Mouse (Mus musculus) G1E (cell line): ENCODE measurements at regions not wholly inside any gene's neighbourhood (a gene's known extent, or its start where the extent isn't known, plus 50 kb on each side); places are given as distances from the start of the nearest gene placed in this dataset.
"Not testable (repeated sequence)": the region's sequence is repeated elsewhere in the genome, so short reads cannot be mapped to it uniquely, and the experiment has no call there.

Experiments
- ATAC-seq: 2 replicates; pipeline ENCODE4 v1.8.0; 2016; ENCODE audit warnings: mild to moderate bottlenecking; ENCODE audit not compliant: insufficient number of reproducible peaks, poor library complexity, low FRiP score, severe bottlenecking; ENCODE audit errors: extremely low read depth
- DNase-seq: peaks from one replicate; pipeline ENCODE4 v3.0.0; 2012; ENCODE audit warnings: low spot score
- H3K27me3 ChIP-seq: 2 replicates; pipeline ENCODE4 v1.6.1; 2012; ENCODE audit warnings: mild to moderate bottlenecking, low read length, inconsistent platforms; ENCODE audit not compliant: insufficient read depth
- H3K36me3 ChIP-seq: replicated peaks from 2 replicates; pipeline ENCODE3; 2012; ENCODE audit warnings: mild to moderate bottlenecking, inconsistent platforms
- H3K4me1 ChIP-seq: 2 replicates; pipeline ENCODE4 v1.6.1; 2012; ENCODE audit warnings: low read depth, low read length, inconsistent platforms, mixed read lengths; ENCODE audit not compliant: insufficient read depth
- H3K4me3 ChIP-seq: 2 replicates; pipeline ENCODE4 v1.5.1; 2012; ENCODE audit warnings: low read depth, mild to moderate bottlenecking, inconsistent platforms, low read length, moderate library complexity, mixed read lengths
- H3K9me3 ChIP-seq: replicated peaks from 2 replicates; pipeline ENCODE4 v1.6.1; 2012; ENCODE audit warnings: inconsistent platforms
- CTCF ChIP-seq: IDR thresholded peaks from 2 replicates; pipeline ENCODE4 v1.5.1; 2012; ENCODE audit warnings: low read depth, low read length, inconsistent platforms, mixed read lengths
- GATA1 ChIP-seq: IDR thresholded peaks from 2 replicates; pipeline ENCODE4 v1.6.1; 2012; ENCODE audit warnings: borderline replicate concordance, low read length, inconsistent platforms, mixed read lengths
- GATA2 ChIP-seq: IDR thresholded peaks from 2 replicates; pipeline ENCODE4 v1.6.1; 2012; ENCODE audit warnings: low read depth, low read length, inconsistent platforms, borderline replicate concordance
- POLR2AphosphoS5 ChIP-seq: IDR thresholded peaks from 2 replicates; pipeline ENCODE4 v1.6.1; 2012; ENCODE audit warnings: low read depth, low read length, inconsistent platforms; ENCODE audit not compliant: insufficient replicate concordance
- TAL1 ChIP-seq: conservative IDR thresholded peaks from 2 replicates; pipeline ENCODE4 v1.6.1; 2012; ENCODE audit warnings: low read depth, low read length, inconsistent platforms, mixed read lengths

DNA sequence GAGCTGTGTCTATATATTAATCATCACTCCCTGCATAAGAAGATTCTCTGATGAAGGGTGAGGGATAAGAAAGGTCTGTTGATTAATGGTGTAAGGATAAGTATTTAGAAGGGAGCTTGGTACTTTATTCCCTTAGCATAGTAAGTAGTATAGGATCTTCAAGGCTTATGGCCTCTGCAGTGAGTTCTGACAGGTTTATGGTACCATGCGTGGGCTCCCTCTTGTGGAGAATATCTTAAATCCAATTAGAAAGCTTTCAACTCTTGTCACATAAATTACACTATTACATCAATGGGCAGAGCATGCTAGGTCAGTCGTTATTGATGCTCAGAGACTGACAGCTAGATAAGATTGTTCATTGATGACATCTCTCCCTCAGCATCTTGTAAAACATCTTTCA lies 112.7 kb upstream of the Grin3a start:
- DNase-seq (no peak), ATAC-seq (no peak)
- TF ChIP-seq TAL1, result no peak
- TF ChIP-seq CTCF, result no peak
- TF ChIP-seq GATA2, result no peak
- no peak for TF ChIP-seq POLR2AphosphoS5
- no peak for TF ChIP-seq GATA1
- H3K4me3 ChIP-seq, result no peak overlapping the region
- no peaks in the 10 kb centered on the region for H3K9me3 ChIP-seq
- no peaks in the 10 kb centered on the region for H3K27me3 ChIP-seq
- no peaks in the 10 kb centered on the region for H3K4me1 ChIP-seq
- no peaks in the 10 kb centered on the region for H3K36me3 ChIP-seq

DNA sequence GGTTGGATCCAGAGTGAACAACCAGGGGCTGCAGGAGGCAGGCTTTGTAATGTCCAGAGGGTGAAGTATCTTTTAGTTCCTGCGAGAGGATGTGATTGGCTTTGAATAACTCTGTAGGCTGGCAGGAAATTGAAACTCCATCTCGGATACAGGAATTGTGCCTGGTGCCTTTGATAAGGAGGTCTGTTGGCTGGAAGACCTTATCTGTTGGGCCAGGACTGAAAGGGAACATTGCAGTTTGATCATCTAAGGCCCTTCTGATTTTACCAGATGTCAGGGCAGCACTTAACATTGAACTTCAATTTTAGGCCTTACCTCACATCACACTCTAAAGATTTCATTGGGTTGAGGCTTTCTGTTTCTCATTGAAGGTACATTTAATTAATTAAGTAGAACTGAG lies 111.3 kb upstream of the Grin3a start:
- Histone ChIP-seq H3K27me3 (no peaks in the 10 kb centered on the region), H3K4me3 (no peak overlapping the region), H3K9me3 (no peaks in the 10 kb centered on the region), H3K36me3 (no peaks in the 10 kb centered on the region), H3K4me1 (no peaks in the 10 kb centered on the region)
- DNase-seq, result no peak
- ATAC-seq, result peak; percentile 70
- TF ChIP-seq POLR2AphosphoS5 (no peak), CTCF (no peak), GATA1 (no peak), GATA2 (no peak), TAL1 (no peak)

DNA sequence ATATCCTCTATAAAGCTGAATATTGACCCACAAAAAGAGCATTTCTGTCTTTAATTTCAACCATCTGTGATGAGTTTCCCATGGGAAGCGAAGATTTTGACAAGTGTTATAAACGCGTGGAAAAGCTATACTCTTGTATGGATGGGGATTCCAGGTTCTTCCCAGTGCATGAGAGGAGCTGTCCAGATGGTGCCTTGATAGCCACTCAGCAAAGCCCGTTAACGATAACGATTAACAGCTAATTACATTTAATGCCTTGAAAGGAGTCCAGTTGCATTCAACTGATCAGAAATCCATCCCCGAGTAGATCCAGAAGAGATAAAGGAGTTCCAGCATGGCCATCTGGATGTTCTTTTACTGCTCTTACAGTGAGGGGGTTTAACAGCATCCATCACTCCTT lies 100.8 kb upstream of the Grin3a start:
- Histone ChIP-seq H3K36me3 (no peaks in the 10 kb centered on the region), H3K9me3 (no peaks in the 10 kb centered on the region), H3K4me3 (no peak overlapping the region), H3K27me3 (no peaks in the 10 kb centered on the region), H3K4me1 (no peaks in the 10 kb centered on the region)
- ATAC-seq (no peak), DNase-seq (no peak)
- TF ChIP-seq GATA1 (no peak), POLR2AphosphoS5 (no peak), CTCF (no peak), GATA2 (no peak), TAL1 (no peak)

DNA sequence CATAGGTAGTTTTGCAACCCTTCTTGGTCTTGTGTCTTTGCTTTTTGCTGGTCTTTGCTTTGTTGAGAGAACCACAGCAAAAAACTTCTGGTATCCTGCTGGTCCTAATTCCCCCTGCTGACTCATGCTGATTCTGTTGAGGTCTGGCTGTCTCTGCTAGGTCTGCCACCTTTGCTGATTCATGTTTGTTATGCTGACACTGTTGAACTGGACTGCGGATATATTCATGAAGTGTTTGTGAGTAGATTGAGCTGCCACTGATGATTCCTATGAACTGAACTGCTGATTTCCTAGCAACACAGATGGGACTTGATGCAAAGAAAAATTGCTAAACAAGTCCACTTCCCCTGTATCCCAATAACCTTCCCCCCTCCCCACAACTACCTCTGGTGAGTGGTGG lies 91.9 kb upstream of the Grin3a start:
- no peaks in the 10 kb centered on the region for H3K9me3 ChIP-seq
- no peaks in the 10 kb centered on the region for H3K36me3 ChIP-seq
- H3K27me3 ChIP-seq, result no peaks in the 10 kb centered on the region
- H3K4me3 ChIP-seq, result no peak overlapping the region
- no peaks in the 10 kb centered on the region for H3K4me1 ChIP-seq
- TF ChIP-seq TAL1 (no peak), CTCF (no peak), GATA2 (no peak), POLR2AphosphoS5 (no peak), GATA1 (no peak)
- ATAC-seq (no peak), DNase-seq (no peak)

DNA sequence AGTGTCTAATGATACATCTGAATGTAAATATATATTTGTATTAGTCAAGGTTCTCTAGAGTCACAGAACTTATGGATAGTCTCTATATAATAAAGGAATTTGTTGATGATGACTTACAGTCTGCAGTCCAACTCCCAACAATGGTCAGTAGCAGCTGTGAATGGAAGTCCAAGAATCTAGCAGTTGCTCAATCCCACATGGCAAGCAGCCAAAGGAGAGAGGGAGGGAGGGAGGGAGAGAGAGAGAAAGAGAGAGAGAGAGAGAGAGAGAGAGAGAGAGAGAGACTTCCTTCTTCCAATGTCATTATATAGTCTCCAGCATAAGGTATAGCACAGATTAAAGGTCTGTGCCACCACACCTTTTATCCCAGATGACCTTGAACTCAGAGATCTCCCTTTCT lies 84.1 kb upstream of the Grin3a start:
- ATAC-seq, H3K27me3 ChIP-seq, H3K4me3 ChIP-seq, H3K9me3 ChIP-seq, DNase-seq, H3K4me1 ChIP-seq, H3K36me3 ChIP-seq: not testable (repeated sequence)

DNA sequence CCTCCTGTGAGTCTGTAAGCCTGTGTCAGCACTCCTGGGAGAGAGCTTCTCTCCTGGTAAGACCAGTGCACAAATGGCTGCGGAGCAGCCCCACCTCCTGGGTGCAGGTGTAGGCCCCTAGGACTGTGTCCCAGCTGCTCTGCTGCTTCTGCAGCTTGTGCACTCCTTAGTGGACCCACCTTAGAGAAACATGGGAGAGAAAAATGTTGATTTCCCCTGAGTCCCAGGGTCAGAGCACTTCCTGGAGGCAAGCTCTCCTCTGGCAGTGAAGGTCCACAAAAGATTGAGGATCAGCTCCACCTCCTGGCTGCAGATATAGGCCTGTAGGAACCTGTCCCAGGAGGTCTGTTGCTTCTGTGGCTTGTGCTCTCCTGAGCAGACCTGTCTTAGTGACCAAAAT lies 81.5 kb upstream of the Grin3a start:
- Histone ChIP-seq H3K9me3 (no peaks in the 10 kb centered on the region), H3K27me3 (no peaks in the 10 kb centered on the region), H3K4me1 (no peaks in the 10 kb centered on the region), H3K36me3 (no peaks in the 10 kb centered on the region), H3K4me3 (no peak overlapping the region)
- ATAC-seq, result no peak
- TF ChIP-seq POLR2AphosphoS5, result no peak
- TF ChIP-seq TAL1, result no peak
- no peak for TF ChIP-seq CTCF
- TF ChIP-seq GATA2, result no peak
- TF ChIP-seq GATA1, result no peak
- no peak for DNase-seq

DNA sequence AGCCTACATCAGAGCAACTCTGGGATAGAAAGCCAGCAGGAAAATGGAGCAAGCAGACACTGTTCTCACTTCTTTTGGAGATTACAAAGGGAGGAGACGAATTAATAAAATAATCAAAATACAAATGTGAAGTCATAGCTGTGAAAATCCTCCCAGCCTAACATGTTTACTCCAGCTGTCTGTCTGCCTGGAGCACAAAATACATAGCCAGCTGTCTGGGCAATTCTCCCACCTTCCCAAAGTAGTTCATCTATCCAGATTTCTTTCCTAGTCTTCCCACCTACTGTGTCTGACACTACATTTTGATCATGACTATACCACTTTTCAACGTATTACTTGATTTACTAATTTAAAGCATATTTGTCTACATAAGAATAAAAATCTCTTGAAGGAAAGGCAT lies 68.7 kb upstream of the Grin3a start:
- TF ChIP-seq TAL1 (no peak), GATA2 (no peak), GATA1 (no peak), POLR2AphosphoS5 (no peak), CTCF (no peak)
- Histone ChIP-seq H3K27me3 (no peaks in the 10 kb centered on the region), H3K4me3 (no peak overlapping the region), H3K36me3 (no peaks in the 10 kb centered on the region), H3K9me3 (no peaks in the 10 kb centered on the region), H3K4me1 (no peaks in the 10 kb centered on the region)
- no peak for DNase-seq
- ATAC-seq, result no peak
